Mouse (Mus musculus): ENCODE data around the gene Tmed10. TPM values are rescaled to one million over a fixed set of nuclear protein-coding genes. Genes with fewer than 3 reads are reported as not detected.

Gene Tmed10
- 202 TPM for polyA plus RNA-seq (2017; shearing (Covaris generic))

GRCm38 (mm10) chr12:85374561-85375272 lies at the start of gene Tmed10:
TSS of gene Tmed10 (minus strand) at chr12:85374847.

GRCm38 (mm10) chr12:85339243-85339729 lies 35.4 kb downstream of the Tmed10 start, which contains the start of gene Nek9:
TSS of gene Nek9 (minus strand) at chr12:85339362.

Other genes with a start within 250 kb of the Tmed10 start
- 0.76 TPM for gene Rps6kl1, start 223.6 kb downstream of the Tmed10 start, polyA plus RNA-seq (2017; shearing (Covaris generic))
- gene Pgf, start 197.1 kb downstream of the Tmed10 start, polyA plus RNA-seq (2017; shearing (Covaris generic)) = not detected
- 78.2 TPM for gene Eif2b2, start 155.4 kb downstream of the Tmed10 start, polyA plus RNA-seq (2017; shearing (Covaris generic))
- gene Mlh3, start 104.2 kb downstream of the Tmed10 start, polyA plus RNA-seq (2017; shearing (Covaris generic)) = 3.5 TPM
- 21.4 TPM for gene Acyp1, start 86.4 kb downstream of the Tmed10 start, polyA plus RNA-seq (2017; shearing (Covaris generic))
- 0.13 TPM for gene Zc2hc1c, start 86.3 kb downstream of the Tmed10 start, polyA plus RNA-seq (2017; shearing (Covaris generic))
- gene Nek9, start 35.5 kb downstream of the Tmed10 start, polyA plus RNA-seq (2017; shearing (Covaris generic)) = 22.8 TPM
- 177 TPM for gene Fos, start 99.0 kb upstream of the Tmed10 start, polyA plus RNA-seq (2017; shearing (Covaris generic))
- 8.3 TPM for gene Jdp2, start 224.2 kb upstream of the Tmed10 start, polyA plus RNA-seq (2017; shearing (Covaris generic))

All from effector memory CD4-positive, alpha-beta T cell, adult 7 months (primary cell).